Mouse (Mus musculus): ENCODE measurements around the gene Spats1. TPM values are rescaled to one million over a fixed set of nuclear protein-coding genes. Genes with fewer than 3 reads are reported as not detected.

Gene Spats1
- polyA plus RNA-seq, 1 experiment, result not detected

DNA sequence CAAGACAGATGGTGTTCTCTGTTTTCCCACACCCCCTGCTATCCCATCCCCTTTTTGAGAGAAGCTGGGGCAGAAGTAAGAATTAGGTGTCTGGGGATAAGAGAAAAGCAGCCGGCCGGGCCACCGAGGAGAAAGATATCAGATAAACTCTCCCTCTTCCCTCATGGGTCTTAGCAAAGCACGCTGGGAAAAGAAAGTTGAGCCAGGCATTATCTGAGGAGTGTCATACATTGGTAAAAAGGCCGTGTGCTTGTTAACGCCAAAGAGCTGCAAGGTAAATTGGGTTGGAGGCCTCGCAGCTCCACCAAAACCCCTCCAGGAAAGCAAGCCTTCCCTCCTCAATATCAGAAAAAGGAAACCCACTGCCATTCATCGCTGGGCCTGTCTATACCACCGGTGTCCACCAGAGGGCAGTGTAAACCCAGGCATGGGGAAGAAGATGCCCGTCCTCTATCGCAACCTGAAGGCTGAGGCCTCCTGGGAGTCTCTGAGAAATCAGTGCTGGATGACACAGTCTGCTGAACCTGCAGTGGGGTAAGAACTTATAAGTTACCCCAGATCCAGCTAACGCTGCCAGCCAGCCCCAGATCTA, 3.1 kb upstream of the Spats1 start:
- WGBS, result 9% methylated on average over 12 of the region's 12 CpGs
- Histone ChIP-seq H3K4me3 (ENCODE audit: extremely low read depth, insufficient read depth, insufficient read length) (no peak overlapping the region), H3K4me1 (ENCODE audit: control insufficient read depth, insufficient read depth, insufficient read length) (peaks cover 5% of the 10 kb centered on the region; the same call in 1 of the 2 replicates), H3K27me3 (ENCODE audit: control insufficient read depth, insufficient read depth, low read length) (no peaks in the 10 kb centered on the region), H3K27ac (ENCODE audit: insufficient read depth, low read length) (no peak overlapping the region), H3K36me3 (ENCODE audit: control insufficient read depth, insufficient read depth, low read length) (no peaks in the 10 kb centered on the region)
- peak; percentile 98; the same call in 1 of the 2 replicates for TF ChIP-seq CTCF (IDR thresholded peaks at IDR 0.05; ENCODE audit: extremely low read depth, insufficient read depth, insufficient read length, insufficient replicate concordance)
- TF ChIP-seq POLR2A (IDR thresholded peaks at IDR 0.05; ENCODE audit: low read depth, low read length), result no peak
- DNase-seq (ENCODE audit: low read depth in 1 of 2, low spot score in 2 of 2), result peak; percentile 41 to 74

DNA sequence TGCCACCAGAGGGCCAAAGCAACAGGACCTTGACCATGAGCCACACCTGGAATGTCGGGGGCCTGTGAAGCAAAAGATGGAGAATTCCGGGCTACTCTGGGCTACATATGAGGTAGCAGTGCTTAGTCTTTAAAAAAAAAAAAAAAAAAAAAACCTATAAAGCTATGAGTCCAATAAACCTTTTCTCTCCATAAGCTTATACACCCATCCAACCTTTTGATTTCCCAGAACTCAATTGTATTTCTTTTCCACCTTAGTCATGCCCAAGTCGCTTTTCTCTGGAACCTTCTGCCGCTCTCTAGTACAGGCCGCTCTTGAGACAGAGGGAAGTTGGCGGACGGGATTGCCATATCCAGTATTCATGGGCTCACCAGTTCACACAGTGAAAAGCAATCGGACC, 1.1 kb downstream of the Spats1 start:
- no peak for TF ChIP-seq CTCF (IDR thresholded peaks at IDR 0.05; ENCODE audit: extremely low read depth, insufficient read depth, insufficient read length, insufficient replicate concordance)
- TF ChIP-seq POLR2A (IDR thresholded peaks at IDR 0.05; ENCODE audit: low read depth, low read length), result no peak
- Histone ChIP-seq H3K27me3 (ENCODE audit: control insufficient read depth, insufficient read depth, low read length) (no peaks in the 10 kb centered on the region), H3K36me3 (ENCODE audit: control insufficient read depth, insufficient read depth, low read length) (no peaks in the 10 kb centered on the region), H3K4me1 (ENCODE audit: control insufficient read depth, insufficient read depth, insufficient read length) (peaks cover 5% of the 10 kb centered on the region; the same call in 1 of the 2 replicates), H3K4me3 (ENCODE audit: extremely low read depth, insufficient read depth, insufficient read length) (no peak overlapping the region), H3K27ac (ENCODE audit: insufficient read depth, low read length) (no peak overlapping the region)
- DNase-seq (ENCODE audit: low read depth in 1 of 2, low spot score in 2 of 2), result no peak
- 80% methylated on average over 8 of the region's 8 CpGs for WGBS

DNA sequence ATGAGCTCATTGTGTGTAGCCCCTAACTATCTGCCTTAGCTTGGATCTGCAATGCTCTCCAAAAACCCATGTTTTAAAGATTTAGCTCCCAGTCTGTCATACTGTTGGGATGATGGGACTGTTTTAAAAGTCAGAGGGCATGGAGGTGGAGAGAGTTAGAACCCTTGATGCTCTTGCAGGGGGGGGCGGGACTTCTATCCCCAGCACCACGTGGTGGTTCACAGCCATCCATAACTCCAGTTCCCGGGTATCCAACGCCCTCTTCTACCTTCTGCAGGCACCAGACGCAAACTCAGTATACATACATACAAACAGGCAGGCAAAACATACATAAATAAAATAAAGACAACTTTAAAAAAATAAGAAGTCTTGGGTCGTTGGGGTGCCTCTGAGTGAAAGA, 1.5 kb downstream of the Spats1 start:
- no peak overlapping the region for H3K4me3 ChIP-seq (ENCODE audit: extremely low read depth, insufficient read depth, insufficient read length)
- H3K36me3 ChIP-seq (ENCODE audit: control insufficient read depth, insufficient read depth, low read length), result no peaks in the 10 kb centered on the region
- no peak for TF ChIP-seq CTCF (IDR thresholded peaks at IDR 0.05; ENCODE audit: extremely low read depth, insufficient read depth, insufficient read length, insufficient replicate concordance)
- no peak for TF ChIP-seq POLR2A (IDR thresholded peaks at IDR 0.05; ENCODE audit: low read depth, low read length)
- 75% methylated on average over 6 of the region's 6 CpGs for WGBS
- no peaks in the 10 kb centered on the region for H3K27me3 ChIP-seq (ENCODE audit: control insufficient read depth, insufficient read depth, low read length)
- no peak for DNase-seq (ENCODE audit: low read depth in 1 of 2, low spot score in 2 of 2)
- peaks cover 5% of the 10 kb centered on the region; the same call in 1 of the 2 replicates for H3K4me1 ChIP-seq (ENCODE audit: control insufficient read depth, insufficient read depth, insufficient read length)
- no peak overlapping the region for H3K27ac ChIP-seq (ENCODE audit: insufficient read depth, low read length)

DNA sequence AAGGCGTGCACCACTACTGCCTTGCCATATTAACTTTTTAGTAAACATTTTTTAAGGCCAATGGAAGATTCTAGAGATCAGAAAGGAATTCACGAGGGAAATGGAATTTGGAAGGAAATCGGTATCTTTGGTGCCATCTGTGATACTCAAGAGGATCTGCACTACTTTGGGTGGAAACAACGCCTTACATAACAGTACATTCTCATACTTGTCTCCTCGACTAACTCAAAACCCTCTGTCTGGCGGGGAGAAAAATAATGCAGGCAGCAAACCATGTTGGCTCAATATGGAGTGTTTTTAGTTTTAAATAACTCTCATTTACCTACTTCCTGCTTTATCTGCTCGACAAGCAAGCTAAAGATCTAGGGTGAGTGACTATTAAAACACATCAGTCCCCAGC, 4.5 kb downstream of the Spats1 start:
- Histone ChIP-seq H3K4me3 (ENCODE audit: extremely low read depth, insufficient read depth, insufficient read length) (no peak overlapping the region), H3K27ac (ENCODE audit: insufficient read depth, low read length) (no peak overlapping the region), H3K4me1 (ENCODE audit: control insufficient read depth, insufficient read depth, insufficient read length) (peaks cover 5% of the 10 kb centered on the region; the same call in 1 of the 2 replicates), H3K27me3 (ENCODE audit: control insufficient read depth, insufficient read depth, low read length) (no peaks in the 10 kb centered on the region), H3K36me3 (ENCODE audit: control insufficient read depth, insufficient read depth, low read length) (no peaks in the 10 kb centered on the region)
- no peak for DNase-seq (ENCODE audit: low read depth in 1 of 2, low spot score in 2 of 2)
- 79% methylated on average over 7 of the region's 7 CpGs for WGBS
- no peak for TF ChIP-seq CTCF (IDR thresholded peaks at IDR 0.05; ENCODE audit: extremely low read depth, insufficient read depth, insufficient read length, insufficient replicate concordance)
- no peak for TF ChIP-seq POLR2A (IDR thresholded peaks at IDR 0.05; ENCODE audit: low read depth, low read length)

DNA sequence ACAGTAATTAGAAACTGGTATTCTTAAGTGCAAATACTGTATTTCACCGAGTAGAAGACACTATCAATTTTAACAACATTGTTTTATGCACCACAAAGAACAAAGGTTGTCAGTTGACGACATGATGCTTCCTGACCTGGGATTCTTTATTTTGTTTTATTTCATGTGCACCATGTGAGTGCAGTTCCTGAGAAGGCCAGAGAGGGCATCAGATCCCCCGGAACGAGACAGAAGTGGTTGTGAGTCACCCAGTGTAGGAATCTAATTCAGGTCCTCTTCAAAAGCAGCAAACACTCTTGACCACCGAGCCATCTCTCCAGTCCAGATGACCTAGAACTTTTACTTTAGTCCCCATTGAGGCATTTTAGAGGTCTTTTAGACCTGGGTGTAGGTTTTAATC, 6.9 kb downstream of the Spats1 start:
- Histone ChIP-seq H3K27me3 (ENCODE audit: control insufficient read depth, insufficient read depth, low read length) (no peaks in the 10 kb centered on the region), H3K4me3 (ENCODE audit: extremely low read depth, insufficient read depth, insufficient read length) (no peak overlapping the region)
- 84% methylated on average over 5 of the region's 5 CpGs for WGBS

DNA sequence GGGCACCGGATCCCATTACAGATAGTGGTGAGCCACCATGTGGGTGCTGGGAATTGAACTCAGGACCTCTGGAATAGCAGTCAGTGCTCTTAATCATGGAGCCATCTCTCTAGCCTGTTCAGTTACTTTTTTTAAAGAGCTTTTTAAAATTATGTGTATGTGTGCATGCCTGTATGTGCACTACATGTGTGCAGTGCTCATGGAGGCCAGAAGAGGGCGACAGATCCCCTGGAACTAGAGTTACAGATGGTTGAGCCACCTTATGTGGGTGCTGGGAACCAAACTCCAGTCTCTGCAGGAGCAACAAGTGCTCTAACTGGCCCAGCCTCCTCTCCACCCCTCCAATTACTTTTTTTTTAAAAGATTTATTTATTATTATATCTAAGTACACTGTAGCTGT, 8.5 kb downstream of the Spats1 start:
- no peak for DNase-seq (ENCODE audit: low read depth in 1 of 2, low spot score in 2 of 2)
- TF ChIP-seq POLR2A (IDR thresholded peaks at IDR 0.05; ENCODE audit: low read depth, low read length) (no peak), CTCF (IDR thresholded peaks at IDR 0.05; ENCODE audit: extremely low read depth, insufficient read depth, insufficient read length, insufficient replicate concordance) (no peak)
- Histone ChIP-seq H3K4me3 (ENCODE audit: extremely low read depth, insufficient read depth, insufficient read length) (no peak overlapping the region), H3K36me3 (ENCODE audit: control insufficient read depth, insufficient read depth, low read length) (no peaks in the 10 kb centered on the region), H3K4me1 (ENCODE audit: control insufficient read depth, insufficient read depth, insufficient read length) (no peaks in the 10 kb centered on the region), H3K27me3 (ENCODE audit: control insufficient read depth, insufficient read depth, low read length) (no peaks in the 10 kb centered on the region), H3K27ac (ENCODE audit: insufficient read depth, low read length) (no peak overlapping the region)
- 63% methylated on average over 2 of the region's 2 CpGs for WGBS

More for the DNA sequence above, 6.9 kb downstream of the Spats1 start:
- no peak for DNase-seq (ENCODE audit: low read depth in 1 of 2, low spot score in 2 of 2)
- H3K36me3 ChIP-seq (ENCODE audit: control insufficient read depth, insufficient read depth, low read length), result no peaks in the 10 kb centered on the region
- no peaks in the 10 kb centered on the region for H3K4me1 ChIP-seq (ENCODE audit: control insufficient read depth, insufficient read depth, insufficient read length)
- H3K27ac ChIP-seq (ENCODE audit: insufficient read depth, low read length), result no peak overlapping the region
- TF ChIP-seq CTCF (IDR thresholded peaks at IDR 0.05; ENCODE audit: extremely low read depth, insufficient read depth, insufficient read length, insufficient replicate concordance) (no peak), POLR2A (IDR thresholded peaks at IDR 0.05; ENCODE audit: low read depth, low read length) (no peak)

DNA sequence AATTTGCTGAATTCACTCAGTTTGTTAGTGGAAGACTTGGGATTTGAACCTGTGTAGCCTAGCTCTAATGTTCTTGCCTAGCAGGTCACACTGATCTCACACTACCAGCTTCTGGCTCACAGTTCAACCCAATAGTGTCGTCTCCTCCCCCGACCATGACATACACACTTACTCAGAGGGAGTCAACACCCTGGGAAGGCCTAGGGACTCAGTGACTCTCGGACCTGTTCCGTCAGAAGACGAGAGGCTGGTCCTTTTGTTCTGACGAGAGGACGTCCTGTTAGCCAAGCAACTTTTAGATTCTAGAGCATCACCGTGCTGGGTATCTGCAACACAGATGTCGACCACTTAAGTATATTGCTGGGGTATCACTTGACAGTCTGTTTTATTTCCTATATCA, 11.0 kb downstream of the Spats1 start:
- WGBS, result 88% methylated on average over 9 of the region's 9 CpGs
- no peak for TF ChIP-seq POLR2A (IDR thresholded peaks at IDR 0.05; ENCODE audit: low read depth, low read length)
- no peaks in the 10 kb centered on the region for H3K27me3 ChIP-seq (ENCODE audit: control insufficient read depth, insufficient read depth, low read length)
- H3K4me1 ChIP-seq (ENCODE audit: control insufficient read depth, insufficient read depth, insufficient read length), result no peaks in the 10 kb centered on the region
- no peak overlapping the region for H3K4me3 ChIP-seq (ENCODE audit: extremely low read depth, insufficient read depth, insufficient read length)
- H3K36me3 ChIP-seq (ENCODE audit: control insufficient read depth, insufficient read depth, low read length), result no peaks in the 10 kb centered on the region
- DNase-seq (ENCODE audit: low read depth in 1 of 2, low spot score in 2 of 2), result no peak
- H3K27ac ChIP-seq (ENCODE audit: insufficient read depth, low read length), result no peak overlapping the region
